Mouse (Mus musculus) brain, embryonic 14.5 days (tissue): Measurements from ENCODE around the gene Col19a1. TPM values are rescaled to one million over a fixed set of nuclear protein-coding genes. Genes with fewer than 3 reads are reported as not detected.

Experiments used
- DNase-seq: peaks from one replicate; pipeline ENCODE4 v3.0.0-alpha.2; 2011; ENCODE audit warnings: low read depth
- CTCF ChIP-seq: fragments of 200-500 bp; IDR thresholded peaks from 2 replicates; pipeline ENCODE4 v1.5.1; 2012; ENCODE audit warnings: inconsistent platforms, mild to moderate bottlenecking, moderate library complexity, borderline replicate concordance; ENCODE audit not compliant: insufficient read depth, insufficient read length; ENCODE audit errors: extremely low read depth
- POLR2A ChIP-seq: fragments of 200-500 bp; IDR thresholded peaks from 2 replicates; pipeline ENCODE4 v1.6.1; 2012; ENCODE audit warnings: mild to moderate bottlenecking, inconsistent platforms, borderline replicate concordance; ENCODE audit not compliant: poor library complexity, insufficient read depth, insufficient read length, severe bottlenecking; ENCODE audit errors: extremely low read depth
- polyA plus RNA-seq: library from polyadenylated mRNA; depleted of rRNA; stranded (reverse); fragments of >200 nt; gene quantifications from 2 replicates; pipeline ENCODE4 v1.2.3, GENCODE M21; 2012

Col19a1 gene
- polyA plus RNA-seq, 1 experiment, result 0.52 TPM

DNA sequence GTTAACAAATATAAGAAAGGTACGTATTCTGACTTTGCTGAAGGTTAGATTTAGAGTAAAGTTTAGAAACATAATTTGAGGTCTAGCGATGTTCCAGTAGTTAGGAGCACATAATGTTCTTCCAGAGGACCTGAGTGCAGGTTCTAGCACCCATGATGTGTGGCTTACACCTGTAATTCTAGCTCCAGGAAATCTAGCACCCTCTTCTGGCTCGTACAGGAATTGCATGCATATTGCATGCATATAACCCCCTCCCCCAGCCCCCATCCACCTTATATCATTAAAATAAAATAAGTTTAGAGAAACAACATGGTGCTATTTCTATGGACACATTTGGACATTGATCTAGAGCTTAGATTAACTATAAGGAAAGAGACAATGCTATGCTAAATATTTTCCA lies 286.6 kb downstream of the Col19a1 start:
- no peak for DNase-seq
- TF ChIP-seq POLR2A, result no peak
- TF ChIP-seq CTCF, result peak; percentile 24; the same call in 1 of the 2 replicates

DNA sequence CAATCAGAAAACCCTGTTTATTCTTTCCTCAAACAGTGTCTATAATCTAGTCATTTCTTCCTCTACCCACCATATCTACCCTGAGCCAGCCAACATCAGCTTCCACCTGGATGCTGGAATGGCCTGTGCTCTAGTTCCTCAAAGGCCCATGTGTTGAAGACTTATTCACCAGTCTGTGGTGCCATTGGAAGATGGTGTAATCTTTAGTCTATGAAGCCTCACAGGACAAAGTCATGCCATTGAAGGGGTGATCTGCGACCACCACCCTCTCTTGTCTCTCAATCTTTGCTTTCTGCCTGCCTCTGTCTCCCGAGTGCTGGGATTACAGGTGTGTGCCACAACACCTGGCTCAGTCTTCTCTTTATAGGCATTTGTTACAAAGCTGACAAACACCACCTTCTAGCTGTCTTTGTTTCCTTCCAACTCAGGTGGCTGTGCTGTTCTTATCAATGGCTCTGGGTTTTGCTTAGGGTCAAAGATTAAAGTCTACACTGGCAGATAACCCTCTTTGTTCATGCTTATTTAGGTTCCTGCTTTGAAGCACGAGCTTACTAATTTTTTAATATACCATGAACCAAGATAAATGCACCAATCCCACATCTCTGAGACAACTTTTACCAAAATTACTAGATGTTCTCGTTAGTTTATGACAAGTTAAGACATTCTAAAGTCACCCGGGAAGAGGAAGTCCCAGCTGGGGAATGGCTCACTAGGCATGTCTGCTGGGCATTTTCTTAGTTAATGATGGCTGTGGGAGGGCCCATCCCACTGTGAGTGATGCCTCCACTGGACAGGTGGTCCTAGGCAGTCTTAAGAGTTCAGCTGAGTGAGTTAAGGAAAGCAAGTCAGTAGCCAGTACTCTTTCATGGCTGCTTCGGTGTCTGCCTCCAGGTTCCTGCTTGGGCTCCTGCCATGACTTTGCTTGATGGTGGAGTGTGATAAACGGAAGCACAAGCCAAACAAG lies 292.0 kb downstream of the Col19a1 start:
- TF ChIP-seq POLR2A (no peak), CTCF (no peak)
- DNase-seq, result no peak

DNA sequence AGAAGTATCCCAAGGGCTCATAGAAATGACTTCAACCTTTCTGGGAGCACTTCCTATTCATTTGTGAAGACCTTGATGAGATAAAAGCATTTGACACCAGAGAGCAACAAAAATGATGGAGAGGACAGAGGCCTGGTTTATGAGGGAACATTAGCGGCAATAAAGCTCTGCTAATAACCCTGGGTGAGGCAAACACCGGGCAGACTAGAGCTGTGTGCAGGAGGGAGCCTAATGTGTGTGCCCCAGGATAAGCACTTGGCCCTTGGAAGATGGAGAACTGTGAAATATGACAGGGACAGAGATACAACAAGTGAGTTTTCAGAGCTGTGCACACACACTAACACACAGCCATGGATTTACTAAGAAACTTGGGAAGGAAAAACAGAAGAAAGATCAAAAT lies 294.8 kb downstream of the Col19a1 start:
- no peak for DNase-seq
- no peak for TF ChIP-seq POLR2A
- no peak for TF ChIP-seq CTCF

DNA sequence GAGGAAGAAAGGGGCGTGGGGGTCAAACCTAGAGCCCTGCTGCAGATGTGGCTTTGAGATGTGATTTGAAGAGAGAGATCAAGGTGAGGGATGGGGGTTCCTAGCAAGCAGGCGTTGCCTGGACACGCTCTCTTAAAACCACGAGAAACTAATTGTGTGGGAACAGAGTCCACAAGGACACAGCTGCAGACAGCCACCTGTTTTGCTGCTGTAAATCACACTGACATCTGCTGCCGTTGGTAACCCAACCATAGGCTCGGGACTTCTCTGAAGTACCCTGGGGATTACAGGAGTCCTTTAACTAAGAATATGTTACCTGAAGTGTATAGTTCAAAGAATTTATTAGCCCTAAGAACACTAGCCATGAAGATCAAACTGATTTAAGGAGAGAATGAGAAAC lies 300.9 kb downstream of the Col19a1 start:
- TF ChIP-seq POLR2A (no peak), CTCF (no peak)
- no peak for DNase-seq

DNA sequence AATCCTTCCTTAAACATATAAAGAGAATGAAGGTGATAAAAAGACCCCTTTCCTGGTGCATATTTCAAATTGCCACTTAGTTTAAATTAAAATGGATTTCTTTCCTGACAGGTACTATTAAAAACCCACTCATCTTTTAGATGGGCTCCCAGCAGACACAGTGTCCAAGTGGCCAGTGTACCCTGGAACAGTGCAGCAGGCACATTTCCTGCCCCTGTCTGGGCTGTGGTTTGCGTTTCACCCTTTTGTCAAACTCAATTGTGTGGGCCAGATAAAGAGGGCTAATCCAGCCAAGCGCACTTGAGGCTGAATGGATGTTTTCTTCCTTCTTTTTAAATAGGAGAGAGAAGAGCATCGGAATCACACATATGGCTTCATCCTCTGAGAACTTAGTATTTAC lies 320.2 kb downstream of the Col19a1 start:
- no peak for TF ChIP-seq CTCF
- no peak for TF ChIP-seq POLR2A
- DNase-seq, result peak; percentile 25

DNA sequence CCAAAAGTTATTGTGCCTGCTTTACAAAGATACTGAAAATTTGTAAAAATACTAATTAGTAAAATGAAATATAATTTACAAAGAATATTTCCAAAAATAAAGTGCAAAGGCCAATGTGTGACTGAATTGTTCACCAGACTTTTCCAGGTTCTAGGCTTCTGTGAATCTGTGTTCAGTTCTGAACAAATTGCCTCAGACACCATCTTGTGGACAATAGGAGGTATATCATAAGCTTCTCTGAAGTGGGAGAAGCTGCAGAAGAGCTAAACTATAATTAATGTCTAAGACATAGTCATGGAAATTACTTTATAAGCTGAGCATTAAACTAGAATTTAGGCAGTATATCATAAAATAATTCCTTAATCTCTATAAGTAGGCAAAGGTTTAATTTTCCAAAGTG lies 326.1 kb downstream of the Col19a1 start:
- TF ChIP-seq POLR2A (no peak), CTCF (no peak)
- peak; percentile 25 for DNase-seq

DNA sequence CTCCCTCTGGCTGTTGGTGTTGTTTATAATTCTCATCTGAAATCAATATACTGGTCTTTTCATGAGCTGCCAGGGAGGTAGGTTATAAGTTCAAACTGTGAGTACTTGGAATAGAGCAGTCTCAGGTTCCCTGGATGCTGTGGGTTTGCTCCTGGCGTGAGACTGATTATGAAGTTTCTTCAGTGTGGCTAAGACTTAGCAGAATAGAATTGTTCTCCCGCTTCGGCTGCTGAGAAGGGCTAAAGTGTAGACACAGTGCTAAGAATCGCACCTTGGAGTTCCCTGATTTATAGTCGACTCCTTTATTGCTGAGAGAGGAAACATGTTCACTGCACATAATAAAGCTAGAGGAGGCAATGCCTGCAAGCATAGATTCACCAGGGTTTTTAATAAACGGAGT lies 327.9 kb downstream of the Col19a1 start:
- no peak for DNase-seq
- TF ChIP-seq POLR2A (no peak), CTCF (no peak)

DNA sequence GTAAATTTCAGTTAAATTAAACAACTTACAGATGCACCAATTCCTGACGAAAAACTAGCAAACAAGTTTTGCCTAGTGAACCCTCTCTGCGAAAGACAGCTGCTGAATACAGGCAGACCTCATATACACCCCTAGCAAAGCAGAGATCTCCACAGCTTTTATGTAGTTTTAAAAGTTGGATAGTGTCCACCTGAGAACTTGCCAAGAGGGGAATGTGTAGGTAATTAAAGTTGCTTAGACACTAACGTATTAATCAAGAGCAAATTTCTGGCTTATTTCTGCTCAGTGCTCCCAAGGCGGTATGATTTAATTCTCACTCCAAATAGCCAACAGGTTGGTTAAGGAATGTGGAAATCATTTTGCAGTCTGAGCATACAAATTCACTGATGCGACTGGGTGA lies 329.3 kb downstream of the Col19a1 start:
- TF ChIP-seq POLR2A (no peak), CTCF (no peak)
- peak; percentile 77 for DNase-seq

DNA sequence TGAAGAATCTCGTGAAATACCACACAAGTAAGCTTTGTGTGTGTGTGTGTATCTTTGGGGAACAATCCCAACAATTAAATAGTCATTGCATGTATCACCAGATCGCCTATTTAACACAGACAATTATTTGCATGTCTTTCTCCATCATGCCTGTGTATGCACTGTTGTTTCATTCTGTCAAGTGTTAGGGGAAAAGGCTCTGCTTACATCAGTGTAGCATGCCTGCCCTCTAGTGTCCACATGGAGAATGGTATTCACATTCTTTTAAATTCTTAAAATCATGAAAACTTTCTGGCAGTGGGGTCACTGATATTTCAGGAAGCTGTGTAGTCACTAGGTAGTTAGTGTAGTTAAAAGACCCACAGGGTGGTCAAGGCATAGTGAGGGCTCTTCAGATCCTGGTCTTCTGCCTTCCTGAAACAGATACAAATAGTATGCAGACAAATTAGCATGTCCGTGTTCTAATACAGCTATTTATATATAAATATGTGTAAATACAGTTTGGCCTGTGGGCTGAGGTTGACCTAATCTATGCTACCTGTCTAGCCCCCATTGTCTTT lies 338.1 kb downstream of the Col19a1 start:
- peak; percentile 92 for DNase-seq
- TF ChIP-seq CTCF, result peak; percentile 83
- TF ChIP-seq POLR2A, result no peak

DNA sequence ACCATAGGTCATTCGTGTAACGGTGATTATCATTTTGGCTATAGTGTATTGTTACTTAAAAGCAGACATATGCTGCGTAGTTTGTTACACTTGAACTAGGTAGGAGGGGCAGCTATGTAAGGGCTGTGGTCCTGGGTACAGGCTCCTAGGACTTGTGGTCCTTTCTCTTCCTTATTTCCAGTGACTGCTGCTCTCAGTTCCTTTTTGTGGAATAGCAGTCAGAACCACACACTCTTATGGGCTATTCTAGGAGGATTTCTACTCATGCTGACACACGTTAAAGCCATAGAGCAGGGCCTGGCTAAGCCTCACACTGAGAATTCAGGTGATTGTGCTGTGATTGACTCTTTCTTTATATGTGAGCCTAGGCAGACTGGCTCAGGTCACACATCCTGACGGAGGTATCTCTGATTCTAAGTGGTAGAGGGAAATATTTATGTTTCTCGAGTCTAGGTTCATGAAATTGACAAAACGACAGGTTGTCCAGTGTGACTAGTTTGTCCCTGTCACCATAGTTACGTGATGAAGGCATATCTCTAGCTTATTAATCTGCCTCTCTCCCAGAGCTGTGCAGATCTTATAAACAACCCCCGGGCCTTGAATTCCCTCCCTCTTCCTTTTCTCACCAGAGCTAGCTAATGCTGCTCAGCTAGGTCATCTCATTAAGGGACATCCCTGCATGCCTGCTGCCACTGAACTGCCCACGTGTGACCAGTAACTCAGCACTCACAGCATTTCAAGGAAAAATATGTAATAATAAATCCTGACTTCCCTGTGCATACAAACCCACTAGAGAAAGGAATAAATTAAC lies 338.8 kb downstream of the Col19a1 start:
- TF ChIP-seq CTCF, result no peak
- no peak for TF ChIP-seq POLR2A
- DNase-seq, result peak; percentile 30

DNA sequence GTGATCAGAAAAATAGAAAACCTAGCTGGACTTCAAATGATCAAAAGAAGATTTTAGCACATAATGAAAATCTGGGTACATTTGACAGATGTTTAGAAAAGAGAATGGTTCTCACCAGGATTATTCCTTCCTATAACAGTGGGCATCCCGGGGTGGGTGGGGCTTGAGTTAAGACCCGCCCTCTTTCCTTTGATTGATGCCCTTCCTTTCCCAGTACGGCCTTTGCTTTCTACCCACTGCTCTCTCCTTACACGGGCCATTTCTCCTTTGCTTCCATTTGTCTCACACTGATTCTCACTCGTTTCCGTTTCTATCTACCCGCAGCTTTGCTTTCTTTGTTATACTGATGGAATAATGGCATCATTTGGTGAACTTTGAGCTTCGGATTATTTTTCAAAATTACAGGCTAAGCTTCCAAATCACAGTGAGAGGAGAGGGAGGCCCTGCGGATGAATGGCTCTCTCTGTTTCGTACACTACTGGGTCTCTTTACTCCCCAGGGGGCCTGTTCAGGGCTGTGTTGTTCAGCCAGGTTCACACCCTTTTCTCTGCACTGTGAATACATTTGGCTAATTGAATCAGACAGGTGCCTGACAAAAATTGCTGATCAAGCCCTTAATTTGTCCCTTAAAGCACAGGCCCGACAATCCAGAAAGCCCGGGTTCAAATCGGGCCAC lies 341.4 kb downstream of the Col19a1 start:
- DNase-seq, result peak; percentile 69
- TF ChIP-seq POLR2A, result no peak
- TF ChIP-seq CTCF, result no peak

DNA sequence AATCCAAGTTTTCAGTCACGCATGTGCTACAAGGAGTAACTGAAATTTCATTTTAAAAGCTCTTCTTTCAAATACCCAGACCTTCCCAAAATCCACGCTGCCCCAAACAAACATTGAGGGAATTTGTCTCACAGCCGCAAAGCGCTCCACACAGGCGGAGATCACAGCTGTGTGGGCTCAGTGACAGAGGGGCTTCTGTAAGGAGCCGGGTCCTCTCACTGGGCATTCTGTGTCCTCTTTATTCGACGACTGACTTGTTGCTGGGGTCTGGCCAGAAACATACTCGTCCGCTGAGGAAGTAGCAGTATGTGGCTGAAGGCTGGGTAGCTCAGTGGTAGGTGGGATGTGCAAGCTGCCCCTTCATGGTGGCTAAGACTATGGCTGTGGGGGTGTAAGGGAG lies 342.3 kb downstream of the Col19a1 start:
- TF ChIP-seq POLR2A (no peak), CTCF (no peak)
- no peak for DNase-seq
